Mouse (Mus musculus) gastrocnemius, adult 18-20 months (tissue): ENCODE data around the gene Olfr1145. TPM values are rescaled to one million over a fixed set of nuclear protein-coding genes. Genes with fewer than 3 reads are reported as not detected.

Experiments used
- DNase-seq: peaks from one replicate; pipeline ENCODE4 v3.0.0; 2021; ENCODE audit warnings: low spot score
- long read RNA-seq, 2 experiments: library from polyadenylated mRNA; stranded (forward); transcript quantifications; one replicate each; pipeline ENCODE4 v2.0.0; 2021
- total RNA-seq, 2 experiments: library from RNA; stranded (reverse); gene quantifications; 2 replicates each; pipeline ENCODE4 v1.2.3; 2021

Gene Olfr1145
- total RNA-seq = not detected
- long read RNA-seq, experiment 1 = 0 reads
- long read RNA-seq, experiment 2 = 0 reads

- no peak for DNase-seq
Measured at GRCm38 (mm10) chr2:87809522-87809921, at the start of gene Olfr1145. TSS of gene Olfr1145 (plus strand) at chr2:87809822.

GRCm38 (mm10) chr2:87776143-87776542 is 33.5 kb upstream of the Olfr1145 start:
- DNase-seq = no peak

DNA sequence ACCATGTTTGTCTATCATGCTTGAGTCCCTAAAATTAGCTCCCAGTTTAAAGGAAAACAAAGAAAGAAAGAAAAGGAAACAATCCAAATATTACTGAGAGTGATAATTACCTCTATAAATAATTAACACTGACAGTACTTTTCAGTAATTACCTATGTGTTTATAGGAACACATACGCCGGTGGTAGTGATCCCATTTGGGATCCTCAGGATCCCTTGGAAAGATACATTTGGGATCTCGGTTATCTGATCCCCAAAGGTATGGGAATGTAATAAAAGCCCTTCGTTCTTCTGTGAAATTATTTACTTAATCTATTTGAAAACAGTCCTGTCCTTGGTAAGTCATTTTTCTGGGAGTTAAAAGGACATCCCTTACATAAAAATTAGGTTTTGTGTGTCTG is 30.4 kb upstream of the Olfr1145 start, which contains the start of gene Olfr152:
TSS of gene Olfr152 (plus strand) at position 301 of the 400 bp plus-strand sequence.
- DNase-seq = no peak

GRCm38 (mm10) chr2:87800292-87800691 is 9.3 kb upstream of the Olfr1145 start, which contains the start of gene Olfr1143:
TSS of gene Olfr1143 (plus strand) at chr2:87800592.
- DNase-seq = no peak

DNA sequence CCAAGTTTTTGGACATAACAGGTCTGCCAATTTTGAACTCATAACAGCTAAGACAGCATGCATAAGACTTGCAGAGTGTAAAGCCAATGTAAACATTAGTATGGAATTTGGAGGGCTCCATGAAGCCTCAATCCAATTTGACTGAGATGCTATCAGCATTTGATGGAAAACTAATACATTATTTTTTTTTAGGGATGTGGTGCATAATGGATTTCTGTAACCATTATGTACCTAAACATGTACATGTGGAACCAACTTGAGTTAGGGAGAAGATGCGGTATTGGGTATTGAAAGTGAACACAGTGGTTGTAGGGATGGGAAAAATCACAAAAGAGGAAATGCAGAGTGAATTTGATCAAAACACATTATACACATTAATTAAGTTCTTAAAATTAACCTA is 20.6 kb downstream of the Olfr1145 start, which contains the start of gene Olfr1148:
TSS of gene Olfr1148 (plus strand) at position 301 of the 400 bp plus-strand sequence.
- DNase-seq = no peak

DNA sequence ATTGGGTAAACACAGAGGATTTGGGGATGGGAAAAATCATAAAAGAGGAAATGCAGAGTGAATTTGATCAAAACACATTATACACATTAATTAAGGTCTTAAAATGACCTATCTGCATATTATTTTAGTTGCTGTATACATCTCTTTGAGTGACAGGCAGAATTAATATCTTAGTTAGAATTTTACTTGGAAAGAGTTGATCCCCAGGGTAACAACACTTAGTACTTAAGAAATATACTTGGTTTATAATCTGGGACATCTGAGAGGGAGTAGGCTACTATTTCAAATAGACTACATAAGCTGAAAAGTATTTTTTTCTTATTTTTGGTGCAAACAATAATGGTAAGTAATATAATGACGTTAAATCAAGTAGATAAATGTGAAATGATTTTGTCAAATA is 34.1 kb downstream of the Olfr1145 start, which contains the start of gene Olfr1150-ps1:
TSS of gene Olfr1150-ps1 (plus strand) at position 301 of the 400 bp plus-strand sequence.
- no peak for DNase-seq

- DNase-seq = no peak
Measured at GRCm38 (mm10) chr2:87855562-87855961, 45.9 kb downstream of the Olfr1145 start, which contains the start of gene Olfr1151. TSS of gene Olfr1151 (plus strand) at chr2:87855862.

Other genes with a start within 250 kb of the Olfr1145 start
- gene Olfr1129, start 235.9 kb upstream of the Olfr1145 start, total RNA-seq = not detected
- not detected for gene Olfr1130, start 203.6 kb upstream of the Olfr1145 start, total RNA-seq
- not detected for gene Olfr1131, start 182.7 kb upstream of the Olfr1145 start, total RNA-seq
- not detected for gene Olfr1132, start 172.3 kb upstream of the Olfr1145 start, total RNA-seq
- not detected for gene Olfr1133, start 162.4 kb upstream of the Olfr1145 start, total RNA-seq
- gene Olfr1134, start 151.4 kb upstream of the Olfr1145 start, total RNA-seq = not detected
- gene Olfr1135, start 136.2 kb upstream of the Olfr1145 start, total RNA-seq = not detected
- not detected for gene Olfr1136, start 115.9 kb upstream of the Olfr1145 start, total RNA-seq
- not detected for gene Olfr1137, start 96.6 kb upstream of the Olfr1145 start, total RNA-seq
- not detected for gene Olfr1138, start 69.8 kb upstream of the Olfr1145 start, total RNA-seq
- not detected for gene Olfr1140, start 66.1 kb upstream of the Olfr1145 start, total RNA-seq
- not detected for gene Olfr1141, start 55.8 kb upstream of the Olfr1145 start, total RNA-seq
- not detected for gene Olfr152, start 30.3 kb upstream of the Olfr1145 start, total RNA-seq
- gene Olfr1143, start 9.2 kb upstream of the Olfr1145 start, total RNA-seq = not detected
- not detected for gene Olfr1148, start 20.7 kb downstream of the Olfr1145 start, total RNA-seq
- gene Olfr1150-ps1, start 34.2 kb downstream of the Olfr1145 start, total RNA-seq = not detected
- gene Olfr1151, start 46.0 kb downstream of the Olfr1145 start, total RNA-seq = not detected
- gene Olfr1152, start 56.7 kb downstream of the Olfr1145 start, total RNA-seq = not detected
- not detected for gene Olfr1153, start 85.1 kb downstream of the Olfr1145 start, total RNA-seq
- gene Olfr1154, start 95.3 kb downstream of the Olfr1145 start, total RNA-seq = not detected
- not detected for gene Olfr1155, start 135.3 kb downstream of the Olfr1145 start, total RNA-seq
- gene Olfr1156, start 143.3 kb downstream of the Olfr1145 start, total RNA-seq = not detected
- gene Olfr1157, start 158.5 kb downstream of the Olfr1145 start, total RNA-seq = not detected
- not detected for gene Olfr74, start 164.8 kb downstream of the Olfr1145 start, total RNA-seq
- not detected for gene Olfr1158, start 180.3 kb downstream of the Olfr1145 start, total RNA-seq
- not detected for gene Olfr1160, start 198.4 kb downstream of the Olfr1145 start, total RNA-seq
- not detected for gene Olfr1161, start 213.0 kb downstream of the Olfr1145 start, total RNA-seq
- not detected for gene Olfr73, start 227.9 kb downstream of the Olfr1145 start, total RNA-seq
- gene Olfr1162, start 241.3 kb downstream of the Olfr1145 start, total RNA-seq = not detected